Mouse (Mus musculus) right cerebral cortex, postnatal 14 days (tissue): ENCODE data around the gene Ticam1.
A peak's percentile ranks its signal among the peaks of the same experiment; 100 is the strongest.
"Not testable (repeated sequence)": the region's sequence is repeated elsewhere in the genome, so short reads cannot be mapped to it uniquely, and the experiment has no call there.

Experiments
- DNase-seq: peaks from one replicate; pipeline ENCODE4 v3.0.0; 2022

The Ticam1 gene

DNA sequence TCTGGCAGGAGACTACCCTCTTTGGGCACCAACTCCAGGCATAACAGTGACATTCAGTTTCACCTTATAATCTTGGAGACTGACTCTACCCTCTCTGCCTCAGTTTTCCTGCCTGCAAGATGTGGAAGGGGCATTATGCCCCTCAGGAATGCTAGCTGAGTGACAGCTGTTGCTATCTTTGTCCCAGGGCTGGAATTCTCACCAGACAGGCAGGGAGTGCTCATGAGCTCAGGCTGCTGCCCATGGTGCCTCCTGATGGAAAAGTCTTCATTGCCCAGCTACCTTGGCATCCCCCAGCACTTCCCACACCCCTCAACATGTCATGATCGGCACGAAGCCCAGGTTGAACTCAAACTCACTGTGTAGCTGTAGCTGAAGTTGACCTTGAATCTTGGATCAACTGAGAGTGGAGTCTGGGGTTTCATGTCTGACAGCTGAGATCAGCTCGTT is 13.9 kb downstream of the Ticam1 start:
- DNase-seq, result no peak

DNA sequence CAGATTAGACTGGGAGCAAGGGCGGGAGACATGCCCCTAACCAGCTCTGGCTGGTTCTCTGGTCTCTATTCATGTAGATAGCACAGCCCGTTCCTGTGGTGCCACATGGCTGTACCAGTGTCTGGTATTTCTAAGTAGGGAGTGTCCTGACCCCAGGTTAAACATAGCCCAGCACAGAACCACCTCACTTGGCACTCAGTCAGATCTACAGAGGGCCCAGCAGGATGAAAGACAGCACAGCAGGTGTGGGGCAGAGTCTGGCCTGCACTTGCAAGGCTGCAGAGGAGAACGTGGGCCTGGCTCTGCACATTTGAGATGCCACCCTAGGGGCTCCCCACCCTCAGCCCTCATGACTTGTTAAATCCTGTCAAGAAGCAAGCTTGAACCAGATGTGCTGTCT is 15.4 kb downstream of the Ticam1 start:
- DNase-seq, result no peak

DNA sequence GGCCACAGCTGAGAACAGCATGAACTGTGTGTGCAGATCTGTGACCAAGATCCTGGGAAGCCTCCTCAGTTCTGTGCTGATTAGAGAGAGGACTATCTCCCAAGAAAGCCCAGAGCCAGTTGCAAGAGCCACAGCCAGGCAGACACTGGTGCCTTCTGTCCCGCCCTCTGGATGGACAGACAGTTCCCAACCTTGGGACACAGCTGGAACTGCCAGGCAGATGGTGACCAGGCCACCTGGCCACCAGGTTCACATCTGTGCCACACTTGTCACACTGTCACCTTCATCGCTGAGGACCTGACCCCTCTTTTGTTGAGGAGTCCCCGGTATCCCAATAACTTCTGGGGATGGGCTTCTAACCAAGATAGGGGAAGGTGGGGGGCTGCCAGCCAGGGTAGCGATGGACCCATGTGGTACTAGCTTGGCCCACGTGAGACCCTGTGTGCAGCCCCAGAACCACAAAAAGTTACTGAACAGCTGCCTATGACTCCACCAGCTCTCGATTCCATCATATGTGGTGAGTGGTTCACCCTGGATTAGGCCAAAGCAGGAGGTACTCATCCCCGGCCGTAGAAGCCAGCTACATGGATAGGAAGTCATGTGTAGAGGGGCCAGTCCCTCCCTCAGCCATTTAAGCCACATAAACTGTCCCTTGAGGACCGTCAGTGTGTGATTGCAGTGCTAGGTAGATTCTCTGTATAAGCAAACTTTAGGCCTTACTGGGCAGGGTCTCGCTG is 17.1 kb downstream of the Ticam1 start:
- DNase-seq, result no peak

DNA sequence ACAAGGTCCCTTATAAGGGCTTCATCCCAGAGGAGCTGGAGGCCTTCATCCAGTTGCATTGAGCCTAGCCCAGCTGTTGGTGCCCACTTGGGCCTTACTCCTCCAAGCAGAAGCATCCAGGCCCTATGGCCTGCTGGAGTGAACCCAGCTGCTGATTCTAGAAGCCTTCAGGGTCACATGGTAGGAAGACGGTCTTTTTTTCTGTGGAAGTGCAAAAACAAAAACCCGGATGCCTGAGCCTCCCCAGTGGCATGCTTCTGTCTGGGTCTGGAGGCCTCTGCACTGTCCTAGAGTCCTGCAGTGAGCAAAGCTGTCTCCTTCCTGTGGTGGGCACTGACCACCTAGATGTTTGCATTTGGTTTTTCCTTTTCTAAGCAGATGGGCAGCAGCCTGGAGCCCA is 17.8 kb downstream of the Ticam1 start:
- DNase-seq, result not testable (repeated sequence)

DNA sequence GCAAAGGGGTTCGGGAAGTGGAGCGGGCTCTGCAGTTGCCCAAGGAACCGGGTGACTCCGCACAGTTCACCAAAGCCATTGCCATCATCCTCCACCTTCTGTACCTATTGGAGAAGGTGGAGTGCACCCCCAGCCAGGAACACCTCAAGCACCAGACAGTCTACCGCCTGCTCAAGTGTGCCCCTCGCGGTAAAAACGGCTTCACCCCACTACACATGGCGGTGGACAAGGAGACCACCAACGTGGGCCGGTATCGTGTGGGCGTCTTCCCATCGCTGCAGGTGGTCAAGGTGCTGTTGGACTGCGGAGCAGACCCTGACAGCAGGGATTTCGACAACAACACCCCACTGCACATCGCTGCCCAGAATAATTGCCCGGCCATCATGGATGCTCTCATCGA is 18.3 kb downstream of the Ticam1 start:
- DNase-seq, result not testable (repeated sequence)

DNA sequence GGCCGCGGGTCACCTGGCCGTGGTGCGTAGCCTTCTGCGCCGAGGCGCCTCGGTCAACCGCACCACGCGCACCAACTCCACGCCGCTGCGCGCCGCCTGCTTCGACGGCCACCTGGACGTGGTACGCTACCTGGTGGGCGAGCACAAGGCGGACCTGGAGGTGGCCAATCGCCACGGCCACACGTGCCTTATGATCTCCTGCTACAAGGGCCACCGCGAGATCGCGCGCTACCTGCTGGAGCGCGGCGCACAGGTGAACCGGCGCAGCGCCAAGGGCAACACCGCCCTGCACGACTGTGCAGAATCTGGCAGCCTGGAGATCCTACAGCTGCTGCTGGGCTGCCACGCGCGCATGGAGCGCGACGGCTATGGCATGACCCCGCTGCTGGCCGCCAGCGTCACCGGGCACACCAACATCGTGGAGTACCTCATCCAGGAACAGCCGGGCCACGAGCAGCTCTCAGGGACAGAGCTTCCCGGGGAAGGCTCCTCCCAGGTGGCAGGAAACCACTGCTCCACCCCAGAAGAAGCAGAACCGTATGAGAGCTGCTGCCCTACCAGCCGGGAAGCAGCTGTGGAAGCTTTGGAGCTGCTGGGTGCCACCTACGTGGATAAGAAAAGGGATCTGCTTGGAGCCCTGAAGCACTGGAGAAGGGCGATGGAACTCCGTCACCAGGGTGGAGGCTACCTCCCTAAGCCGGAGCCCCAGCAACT is 19.2 kb downstream of the Ticam1 start:
- no peak for DNase-seq

DNA sequence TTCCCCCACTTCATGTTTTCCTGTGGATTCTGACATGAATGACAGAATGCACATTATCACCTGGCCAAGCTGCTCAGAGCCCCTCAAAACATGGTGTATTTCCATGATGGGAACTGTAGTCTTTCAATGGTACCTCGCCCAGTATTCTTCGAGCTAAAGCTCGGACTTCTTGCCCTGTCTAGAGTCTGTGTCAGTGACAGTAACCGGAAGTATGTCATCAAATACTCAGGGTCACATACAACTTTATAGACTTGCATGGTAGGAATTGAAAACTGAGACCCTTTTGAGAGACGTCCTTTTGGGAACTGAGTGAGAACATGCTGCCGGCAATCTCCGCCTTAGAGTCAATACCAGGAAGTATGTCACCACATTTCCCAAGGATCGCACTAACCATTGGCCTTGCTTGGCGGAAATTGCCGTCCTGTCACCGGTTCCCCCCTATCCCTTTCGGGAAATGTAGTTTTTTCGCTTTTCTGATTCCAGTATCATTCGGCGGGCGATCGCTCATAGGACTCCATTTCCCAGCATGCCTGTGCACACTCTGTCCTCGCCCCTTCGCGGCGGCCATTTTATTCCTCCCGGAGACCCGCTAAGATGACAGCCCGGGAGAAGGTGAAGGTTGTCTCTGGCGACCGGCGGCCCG is 20.2 kb downstream of the Ticam1 start, which contains the start of gene Fem1a:
TSS of gene Fem1a (plus strand) at position 572 of the 643 bp plus-strand sequence.
- peak; percentile 89 for DNase-seq

DNA sequence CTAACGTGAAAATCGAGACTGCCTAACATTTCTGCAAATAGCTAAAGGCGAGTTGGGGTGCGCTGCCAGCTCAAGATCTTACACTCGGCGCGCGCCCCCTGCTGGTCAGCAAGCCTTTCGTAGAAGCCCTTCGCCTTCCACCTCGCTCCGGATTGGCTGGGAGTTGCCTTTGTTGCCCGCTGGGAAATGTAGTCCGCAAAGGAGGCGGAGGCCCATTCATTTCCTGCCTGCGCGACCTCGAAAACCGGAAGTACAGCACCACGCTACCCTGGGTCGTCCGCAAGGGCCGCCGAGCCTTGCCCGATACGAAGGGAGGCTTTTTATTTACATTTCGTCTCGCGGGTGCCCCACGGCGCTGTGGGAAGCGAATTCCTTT is 20.7 kb downstream of the Ticam1 start:
- peak; percentile 100 for DNase-seq

DNA sequence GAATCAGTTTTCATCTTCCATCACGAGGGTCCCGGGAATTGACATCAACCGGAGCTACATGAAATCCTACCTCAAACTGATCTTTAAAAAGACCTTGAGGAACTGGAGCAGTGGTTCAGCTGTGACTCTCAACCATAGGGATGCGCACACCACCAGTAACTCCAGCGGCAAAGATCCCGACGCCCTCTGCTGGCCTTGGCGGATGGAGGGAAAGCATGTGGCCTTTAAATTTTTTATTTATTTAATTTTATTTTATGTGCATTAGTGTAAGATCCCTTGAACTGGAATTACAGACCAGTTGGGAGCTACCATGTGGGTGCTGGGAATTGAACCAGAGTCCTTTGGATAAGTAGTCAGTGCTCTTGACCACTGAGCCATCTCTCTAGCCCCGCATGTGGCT is 21.2 kb downstream of the Ticam1 start:
- DNase-seq, result peak; percentile 65

DNA sequence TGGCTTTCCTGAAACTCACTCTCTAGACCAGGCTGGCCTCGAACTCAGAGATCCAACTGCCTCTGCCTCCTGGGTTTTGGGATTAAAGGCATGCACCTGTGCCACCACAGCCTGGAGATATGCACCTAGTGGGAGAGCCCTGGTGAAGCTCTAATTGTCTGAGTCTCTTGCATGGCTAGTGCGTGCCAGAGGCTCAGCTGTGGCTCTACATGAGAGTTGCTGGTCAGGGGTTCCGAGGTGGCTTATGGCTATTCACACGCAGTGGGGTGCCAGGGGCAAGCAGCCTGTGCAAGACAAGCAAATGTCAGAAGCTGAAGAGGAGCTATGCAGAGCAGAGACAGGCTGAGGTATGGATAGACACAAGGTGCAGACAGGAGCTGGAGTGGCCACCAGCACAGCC is 21.9 kb downstream of the Ticam1 start:
- no peak for DNase-seq

DNA sequence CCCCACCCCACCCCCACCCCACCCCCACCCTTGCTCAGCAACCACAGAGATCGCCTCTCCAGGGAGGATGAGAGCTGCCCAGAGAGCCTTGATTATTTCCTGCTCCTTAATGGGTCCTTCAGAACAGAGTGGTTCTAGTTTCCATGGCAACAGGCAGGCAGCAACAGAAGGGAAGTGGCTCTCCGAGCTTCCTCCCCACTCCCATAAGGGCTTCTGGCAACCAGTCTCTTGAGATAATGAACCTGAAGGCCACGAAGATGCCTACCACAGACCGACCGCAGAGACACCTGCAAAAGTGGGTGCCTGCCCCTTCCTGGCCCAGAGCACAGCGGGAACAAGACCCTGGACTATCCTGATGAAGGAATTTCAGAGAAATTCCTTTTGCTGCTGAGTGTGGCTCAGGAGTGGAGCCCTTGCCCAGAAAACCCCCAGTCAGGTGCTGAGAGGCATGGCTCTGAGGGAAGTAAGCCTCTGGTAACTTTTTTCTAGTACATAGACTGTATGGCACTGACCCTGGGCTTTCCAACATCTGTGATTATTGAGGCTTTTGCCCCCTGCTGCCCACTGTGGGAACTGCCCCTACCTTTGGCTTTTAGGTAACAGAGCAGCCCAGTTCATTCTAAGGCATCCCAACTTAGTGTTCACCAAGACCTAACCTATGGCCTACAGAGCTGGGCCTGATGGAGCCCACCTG is 25.3 kb downstream of the Ticam1 start:
- DNase-seq, result peak; percentile 70

DNA sequence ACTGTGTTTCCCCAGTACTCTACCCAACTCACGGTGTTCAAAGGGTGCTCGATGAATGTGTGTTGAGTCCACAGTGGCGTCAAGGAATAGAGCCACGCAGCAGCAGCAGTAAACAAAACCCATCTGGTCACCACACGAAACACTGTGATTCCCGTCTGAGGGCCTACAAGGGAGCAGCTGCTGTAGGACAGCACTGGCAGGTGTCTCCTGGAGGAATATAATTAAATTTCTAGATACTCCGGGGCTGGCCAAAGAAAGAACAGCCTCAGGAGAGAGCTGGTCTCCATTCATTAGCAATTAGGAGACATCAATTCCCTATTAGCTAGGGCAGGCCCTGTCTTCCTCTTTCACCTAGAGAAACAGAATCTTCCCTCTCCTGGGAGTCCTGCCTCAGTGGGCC is 31.0 kb downstream of the Ticam1 start:
- no peak for DNase-seq

DNA sequence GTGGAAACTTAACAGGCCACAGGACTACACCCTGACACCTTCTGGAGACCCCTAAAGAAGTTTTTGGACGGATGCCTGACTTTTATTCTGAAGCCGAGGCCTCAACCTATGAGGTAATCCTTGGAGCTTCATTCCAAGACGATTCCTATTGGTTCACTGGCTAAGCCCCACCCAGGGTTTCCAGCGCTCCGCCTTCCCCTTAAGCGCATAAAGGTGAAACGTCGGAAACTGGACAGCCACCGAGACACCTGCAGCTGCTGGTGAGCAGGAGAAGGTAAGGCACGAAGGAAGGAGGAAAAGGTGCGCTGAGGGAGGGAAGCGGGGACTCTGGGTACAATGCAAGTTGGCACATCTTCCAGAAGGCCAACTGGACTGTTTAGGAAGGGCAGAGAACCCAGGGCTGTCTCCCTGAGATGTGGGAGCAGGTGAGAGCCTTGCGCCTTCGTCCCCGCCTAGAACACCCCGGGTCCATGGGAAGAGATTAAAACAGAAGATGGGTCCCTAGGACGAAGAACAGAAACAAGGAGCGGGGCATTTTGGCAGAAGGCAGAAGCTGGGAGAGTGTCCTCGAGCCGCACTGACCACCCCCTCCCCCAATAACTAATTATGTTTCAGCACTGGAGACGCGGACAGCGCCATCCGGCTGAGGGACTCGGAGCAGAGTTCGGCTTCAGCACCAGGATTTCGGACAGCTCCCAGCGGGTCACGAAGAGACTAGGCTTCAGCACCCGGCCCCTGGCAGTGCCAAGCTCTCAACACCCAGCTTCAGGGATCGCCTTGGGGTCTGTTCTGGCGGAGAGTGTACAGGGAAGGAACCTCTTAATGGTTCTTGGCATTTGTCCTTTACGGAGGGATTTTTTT is 34.8 kb downstream of the Ticam1 start:
- DNase-seq, result peak; percentile 83

DNA sequence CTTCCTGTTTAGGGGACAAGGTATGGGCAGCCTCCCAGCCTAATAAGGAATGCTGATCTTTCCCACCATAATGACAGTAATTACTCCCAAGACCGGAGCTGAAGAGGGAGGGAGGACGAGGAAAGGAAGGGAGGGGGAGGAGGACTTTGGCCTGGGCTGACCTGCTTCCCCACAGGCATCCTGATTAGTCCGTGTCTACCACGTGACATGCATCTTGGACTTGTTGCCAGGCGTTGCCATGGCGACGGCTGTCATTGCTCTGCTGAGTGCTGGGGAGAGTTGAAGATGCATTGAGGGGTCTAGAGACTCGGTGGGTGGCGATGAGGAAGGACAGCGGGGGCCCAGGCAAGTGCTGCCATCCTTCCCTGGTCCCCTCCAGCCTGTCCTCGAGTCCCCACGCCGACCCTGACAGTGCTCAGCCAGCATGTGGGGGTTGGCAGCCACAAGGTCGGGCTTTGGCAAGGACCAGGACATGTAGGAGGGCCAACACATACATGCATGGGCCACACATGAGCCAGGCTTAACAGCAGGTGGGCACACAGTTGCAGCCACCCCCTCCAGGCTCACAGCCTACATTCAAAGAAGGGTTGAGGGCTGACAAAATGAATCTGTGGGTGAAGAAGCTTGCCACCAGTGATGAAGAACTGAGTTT is 42.6 kb downstream of the Ticam1 start:
- DNase-seq, result peak; percentile 90

DNA sequence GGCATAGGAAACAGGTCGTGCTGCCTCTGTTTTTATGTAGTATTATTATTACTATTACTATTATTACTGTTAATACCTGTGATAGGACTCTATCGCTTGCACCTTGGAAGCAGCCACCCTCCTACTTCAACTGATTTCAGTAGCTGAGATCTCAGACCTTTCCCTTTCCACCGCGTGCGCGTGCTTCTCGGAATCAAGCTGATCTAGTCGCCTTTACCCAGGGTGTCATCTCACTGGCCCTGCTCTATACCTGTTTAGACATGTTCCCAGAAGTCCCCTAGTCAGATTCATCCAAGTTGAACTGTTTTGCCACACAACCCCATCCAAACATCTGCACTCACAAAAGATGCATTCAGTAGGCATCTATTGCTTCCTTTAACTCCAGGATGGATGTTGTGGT is 43.2 kb downstream of the Ticam1 start:
- no peak for DNase-seq

DNA sequence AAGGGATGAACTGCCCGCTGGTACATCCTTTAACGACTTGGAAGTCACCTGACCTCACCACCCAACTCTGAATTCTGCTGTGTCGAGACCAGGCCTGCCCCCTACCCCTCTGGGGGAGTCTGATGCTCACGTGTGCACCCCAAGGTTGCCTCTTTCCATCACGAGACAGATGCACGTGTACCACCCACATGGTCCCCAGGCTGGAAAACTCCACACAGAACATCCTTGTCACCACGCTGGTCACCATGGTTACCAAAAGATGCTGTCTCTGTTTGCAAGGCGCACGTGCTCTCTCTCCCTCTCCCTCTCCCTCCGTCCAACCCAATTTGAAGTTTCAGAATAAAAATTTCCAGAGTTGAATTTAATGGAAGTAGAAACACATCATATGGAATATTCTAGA is 46.6 kb downstream of the Ticam1 start:
- DNase-seq, result peak; percentile 75

DNA sequence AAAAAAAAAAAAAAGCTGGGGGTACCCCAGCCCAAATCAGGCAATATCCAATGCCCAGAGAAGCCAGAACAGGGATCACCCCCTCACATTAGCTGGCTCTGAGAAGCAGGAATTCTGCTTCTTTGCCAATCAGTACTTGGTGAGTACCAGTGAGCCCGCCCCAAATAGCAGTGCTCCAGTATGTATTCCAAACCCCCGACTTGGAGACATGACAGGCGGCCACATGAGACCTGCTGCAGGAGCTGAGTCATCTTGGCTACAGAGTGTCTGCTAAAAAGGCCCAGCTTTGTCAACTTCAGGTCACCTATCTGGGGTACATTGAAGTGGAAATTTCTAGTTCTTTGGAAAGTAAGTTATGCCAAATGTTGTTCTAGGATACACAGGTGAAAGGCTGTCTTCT is 50.0 kb downstream of the Ticam1 start:
- no peak for DNase-seq

DNA sequence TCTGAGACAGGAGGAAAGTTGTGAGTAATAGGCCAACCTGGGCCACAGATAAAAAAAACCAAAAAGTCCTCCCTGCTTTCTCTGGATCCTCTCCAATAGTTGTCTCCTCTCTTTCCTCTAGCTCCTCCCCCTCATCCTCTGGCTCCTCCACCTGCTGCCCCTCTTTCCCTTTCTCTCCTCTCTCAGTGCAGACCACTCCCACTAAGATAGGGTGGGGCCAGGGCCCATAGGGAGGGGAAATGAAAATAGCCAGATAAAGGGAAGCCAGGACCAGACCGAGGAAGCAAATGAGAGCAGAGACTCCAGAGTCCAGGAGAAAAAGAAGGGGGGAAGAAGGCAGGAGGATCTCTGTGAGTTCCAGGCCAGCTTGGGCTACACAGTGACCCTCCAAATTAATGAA is 51.7 kb downstream of the Ticam1 start:
- no peak for DNase-seq

DNA sequence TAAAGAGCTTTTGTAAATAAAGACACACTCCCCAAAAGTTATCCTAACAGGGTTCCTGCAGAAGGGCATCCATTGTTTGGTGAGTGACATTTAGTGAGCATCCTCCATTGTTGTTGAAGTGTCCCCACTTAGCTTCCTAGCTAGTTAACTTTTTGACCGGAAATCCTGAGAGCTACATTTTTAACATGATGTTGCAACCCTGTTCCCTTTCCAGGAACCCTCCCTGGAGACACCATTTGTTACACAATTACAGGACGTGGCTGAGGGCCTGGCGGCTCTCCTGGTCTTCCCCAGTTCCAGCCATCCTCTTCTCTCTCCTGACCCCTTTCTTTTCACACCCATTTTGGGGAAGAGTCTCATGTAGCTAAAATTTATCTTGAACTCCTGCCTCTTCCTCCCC is 56.8 kb downstream of the Ticam1 start:
- DNase-seq, result no peak
